Mouse (Mus musculus) testis, adult 2 months (tissue): ENCODE measurements around the gene C7.

Experiments
- CTCF ChIP-seq: fragments of 200-500 bp; IDR thresholded peaks from 2 replicates; pipeline ENCODE4 v1.5.1; 2012; ENCODE audit warnings: low read depth, mild to moderate bottlenecking, inconsistent platforms, low read length, moderate library complexity; ENCODE audit not compliant: control insufficient read depth, insufficient read depth, insufficient replicate concordance
- POLR2A ChIP-seq: fragments of 200-500 bp; IDR thresholded peaks from 2 replicates; pipeline ENCODE4 v1.6.1; 2012; ENCODE audit warnings: low read depth, mild to moderate bottlenecking, inconsistent platforms, low read length, moderate library complexity; ENCODE audit not compliant: control insufficient read depth

DNA sequence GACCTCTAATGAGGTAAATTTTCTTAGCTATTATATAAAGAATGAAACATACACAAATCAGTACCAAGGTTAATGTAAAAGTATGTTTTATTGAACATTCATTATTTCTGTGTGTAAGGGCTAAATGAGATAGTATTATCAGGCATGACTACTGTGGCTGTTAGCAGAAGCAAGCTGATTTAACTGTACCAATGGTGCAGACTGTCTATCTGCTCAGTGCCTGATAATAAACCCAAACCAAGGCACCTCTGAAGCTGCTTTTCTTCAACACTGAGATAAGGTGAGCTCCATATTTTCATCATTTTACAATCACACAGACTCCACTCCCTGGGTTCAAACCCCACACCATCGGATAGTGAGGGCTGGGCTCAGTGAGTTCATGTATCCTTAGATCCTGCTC lies 33.8 kb upstream of the C7 start:
- TF ChIP-seq CTCF = no peak
- TF ChIP-seq POLR2A = no peak
